Mouse (Mus musculus) heart, postnatal 25 days (tissue): ENCODE measurements around the gene Dgkh. TPM values are rescaled to one million over a fixed set of nuclear protein-coding genes. Genes with fewer than 3 reads are reported as not detected.
A peak's percentile ranks its signal among the peaks of the same experiment; 100 is the strongest.

Source experiments
- DNase-seq: peaks from one replicate; pipeline ENCODE4 v3.0.0; 2022; ENCODE audit warnings: low spot score
- intact Hi-C: fragments of 180-260 bp; cut with DNase I; formaldehyde crosslinking; loops from one replicate; pipeline ENCODE4 v1.15.1; 2025
- total RNA-seq, 2 experiments: library from RNA; stranded (reverse); gene quantifications; 2 replicates each; pipeline ENCODE4 v1.2.3; 2021

The Dgkh gene
- total RNA-seq, 2 experiments from 2014 or later: 6.1 to 7.8 TPM

- DNase-seq: no peak
- intact Hi-C loops: no loop called here
These were observed 45.9 kb downstream of the Dgkh start for GRCm38 (mm10) chr14:78686701-78687100.

GRCm38 (mm10) chr14:78684171-78684570 lies 48.4 kb downstream of the Dgkh start:
- no peak for DNase-seq
- intact Hi-C loops: no loop called here

- intact Hi-C loops: loop anchor here (2.0 to 10.0 kb wide), 4 partner anchors 20 to 656 kb away; partner anchors contain the start of genes Dgkh and Rgcc
- DNase-seq: no peak
These were observed 53.6 kb downstream of the Dgkh start for GRCm38 (mm10) chr14:78678981-78679380.

GRCm38 (mm10) chr14:78677852-78678588 lies 54.6 kb downstream of the Dgkh start:
- no peak for DNase-seq
- intact Hi-C loops: loop anchor here (2.0 to 10.0 kb wide), 4 partner anchors 21 to 657 kb away; partner anchors contain the start of genes Dgkh and Rgcc

- intact Hi-C loops: loop anchor here (5.0 to 10.0 kb wide), 3 partner anchors 56 to 658 kb away; partner anchors contain the start of genes Dgkh and Rgcc
- no peak for DNase-seq
These were observed 56.1 kb downstream of the Dgkh start for GRCm38 (mm10) chr14:78676457-78676856.

GRCm38 (mm10) chr14:78674606-78675005 lies 58.0 kb downstream of the Dgkh start:
- intact Hi-C loops: loop anchor here (5.0 to 10.0 kb wide), 3 partner anchors 58 to 660 kb away; partner anchors contain the start of genes Dgkh and Rgcc
- no peak for DNase-seq

- intact Hi-C loops: loop anchor here (2.0 to 10.0 kb wide), 5 partner anchors 35 to 665 kb away; partner anchors contain the start of gene Rgcc
- no peak for DNase-seq
These were observed 62.6 kb downstream of the Dgkh start for GRCm38 (mm10) chr14:78669986-78670385.

- peak; percentile 29 for DNase-seq
- intact Hi-C loops: loop anchor here (1.0 to 5.0 kb wide), 3 partner anchors 183 to 439 kb away; no protein-coding TSS in a partner anchor
These were observed 64.3 kb downstream of the Dgkh start for GRCm38 (mm10) chr14:78668291-78668690.

- no peak for DNase-seq
- intact Hi-C loops: loop anchor here (1.0 to 5.0 kb wide), 3 partner anchors 183 to 440 kb away; no protein-coding TSS in a partner anchor
These were observed 64.8 kb downstream of the Dgkh start for GRCm38 (mm10) chr14:78667763-78668162.

GRCm38 (mm10) chr14:78662641-78663040 lies 69.9 kb downstream of the Dgkh start:
- DNase-seq: no peak
- intact Hi-C loops: no loop called here

- intact Hi-C loops: no loop called here
- no peak for DNase-seq
These were observed 71.1 kb downstream of the Dgkh start for GRCm38 (mm10) chr14:78661462-78661861.

- no peak for DNase-seq
- intact Hi-C loops: no loop called here
These were observed 73.9 kb downstream of the Dgkh start for GRCm38 (mm10) chr14:78658697-78659096.

- no peak for DNase-seq
- intact Hi-C loops: no loop called here
These were observed 75.5 kb downstream of the Dgkh start for GRCm38 (mm10) chr14:78656832-78657626.

GRCm38 (mm10) chr14:78654939-78655556 lies 77.5 kb downstream of the Dgkh start:
- intact Hi-C loops: no loop called here
- no peak for DNase-seq

GRCm38 (mm10) chr14:78654196-78654595 lies 78.4 kb downstream of the Dgkh start:
- intact Hi-C loops: no loop called here
- DNase-seq: no peak

GRCm38 (mm10) chr14:78653333-78653732 lies 79.2 kb downstream of the Dgkh start:
- DNase-seq: no peak
- intact Hi-C loops: no loop called here

GRCm38 (mm10) chr14:78651696-78652095 lies 80.9 kb downstream of the Dgkh start:
- intact Hi-C loops: no loop called here
- no peak for DNase-seq

- intact Hi-C loops: no loop called here
These were observed 82.0 kb downstream of the Dgkh start for GRCm38 (mm10) chr14:78650379-78651095.

GRCm38 (mm10) chr14:78649525-78650274 lies 82.9 kb downstream of the Dgkh start:
- intact Hi-C loops: no loop called here

More at GRCm38 (mm10) chr14:78650379-78651095, 82.0 kb downstream of the Dgkh start:
- DNase-seq: no peak

More at GRCm38 (mm10) chr14:78649525-78650274, 82.9 kb downstream of the Dgkh start:
- DNase-seq: no peak
